Mouse (Mus musculus): ENCODE measurements around the gene Spata25.

DNA sequence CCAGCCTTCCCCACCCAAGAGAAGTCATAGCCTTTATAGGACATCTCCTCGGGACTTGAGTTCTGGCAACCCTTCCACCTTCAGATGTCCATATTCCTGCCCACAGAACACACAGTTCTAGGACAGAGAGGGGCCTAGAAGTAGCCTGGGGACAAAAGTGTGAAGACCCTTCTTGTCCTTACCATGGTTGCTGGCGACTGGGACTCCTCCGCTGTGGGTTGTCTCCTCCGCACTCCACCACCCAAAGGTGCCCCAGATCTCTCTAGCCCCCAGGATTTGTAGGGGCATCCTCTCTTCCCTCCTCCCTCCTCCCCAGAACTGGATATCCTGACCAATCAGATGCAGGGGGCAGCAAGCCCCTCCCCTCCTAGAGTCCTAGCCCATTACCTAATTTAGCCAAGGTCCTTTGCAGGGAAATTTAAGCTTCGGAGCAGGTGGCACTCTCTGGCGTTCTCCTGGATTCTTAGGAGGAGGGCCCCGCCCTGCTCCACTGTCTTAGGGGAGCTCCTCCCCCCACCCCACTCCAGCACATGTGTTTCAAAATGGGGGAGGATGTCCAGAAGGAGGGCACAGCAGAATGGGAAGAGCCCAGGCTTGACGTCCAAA lies 48.8 kb downstream of the Spata25 start, which contains the start of gene Tnnc2:
- TF ChIP-seq CTCF (IDR thresholded peaks at IDR 0.05; ENCODE audit: borderline replicate concordance, insufficient read depth, low read depth, low read length) (no peak), POLR2A (IDR thresholded peaks at IDR 0.05; ENCODE audit: borderline replicate concordance, insufficient read depth, low read length) (no peak)

Measured in cerebellum, adult 2 months (tissue).